Mouse (Mus musculus): ENCODE measurements around the gene Hic1. TPM values are rescaled to one million over a fixed set of nuclear protein-coding genes. Genes with fewer than 3 reads are reported as not detected.
"Not testable (repeated sequence)": the region's sequence is repeated elsewhere in the genome, so short reads cannot be mapped to it uniquely, and the experiment has no call there.

Hic1 gene
- polyA plus RNA-seq, 1 experiment from 2014 or later: 16.2 TPM

GRCm38 (mm10) chr11:75178672-75179208 is 9.4 kb upstream of the Hic1 start, which contains the start of gene Ovca2:
Gene Ovca2, minus strand, starts transcription at chr11:75178835.
- Histone ChIP-seq H3K4me1 (ENCODE audit: insufficient read depth, low read length) (peaks cover 17% of the 10 kb centered on the region), H3K27ac (ENCODE audit: low read length) (peak within 1 kb of the TSS; percentile 77), H3K4me3 (ENCODE audit: low read length) (peak within 1 kb of the TSS; percentile 71), H3K4me2 (replicated peaks; ENCODE audit: low read depth, low read length) (peak within 1 kb of the TSS; percentile 88), H3K9me3 (ENCODE audit: low read length) (no peaks in the 10 kb centered on the region), H3K9ac (replicated peaks; ENCODE audit: low read length) (peak within 1 kb of the TSS; percentile 71), H3K36me3 (ENCODE audit: insufficient read depth, low read length) (peaks cover 33% of the 10 kb centered on the region), H3K27me3 (ENCODE audit: insufficient read depth, low read length) (no peaks in the 10 kb centered on the region)
- WGBS: under 1% methylated on average over 33 of the region's 33 CpGs
- ATAC-seq (ENCODE audit: low FRiP score, low TSS enrichment): peak; percentile 97

DNA sequence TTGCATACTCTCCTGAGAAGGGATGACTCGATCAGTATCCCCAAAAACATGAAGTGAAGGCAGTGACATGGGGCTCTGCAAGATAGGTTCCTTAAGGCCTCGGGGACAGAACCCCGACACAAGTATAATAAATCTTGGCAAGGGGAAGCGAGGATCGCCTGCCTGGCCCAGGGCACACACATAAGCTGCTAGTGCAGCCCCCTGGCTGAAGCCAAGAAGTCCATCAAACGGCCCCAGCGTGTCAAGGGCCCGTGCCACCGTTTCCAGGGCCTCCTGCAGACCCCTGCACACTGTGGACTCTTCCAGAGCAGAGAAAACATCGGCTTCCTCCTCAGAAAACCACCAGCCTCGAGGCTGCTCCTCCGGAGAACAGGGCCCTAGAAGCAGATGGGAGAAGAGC is 8.7 kb upstream of the Hic1 start:
- no peak for ATAC-seq (ENCODE audit: low FRiP score, low TSS enrichment)
- peak overlapping the region; percentile 88 for H3K4me2 ChIP-seq (replicated peaks; ENCODE audit: low read depth, low read length)
- H3K27me3 ChIP-seq (ENCODE audit: insufficient read depth, low read length): 0 out of 2 replicates have a peak, but pooled peaks cover 2% of the 10 kb centered on the region
- H3K9me3 ChIP-seq (ENCODE audit: low read length): no peaks in the 10 kb centered on the region
- peak overlapping the region; percentile 77 for H3K27ac ChIP-seq (ENCODE audit: low read length)
- 39% methylated on average over 12 of the region's 12 CpGs for WGBS
- H3K4me1 ChIP-seq (ENCODE audit: insufficient read depth, low read length): peaks cover 21% of the 10 kb centered on the region
- peak overlapping the region; percentile 71 for H3K4me3 ChIP-seq (ENCODE audit: low read length)
- H3K36me3 ChIP-seq (ENCODE audit: insufficient read depth, low read length): peaks cover 27% of the 10 kb centered on the region
- peak overlapping the region; percentile 71 for H3K9ac ChIP-seq (replicated peaks; ENCODE audit: low read length)

- not testable (repeated sequence) for H3K9me3 ChIP-seq (ENCODE audit: low read length)
- peaks cover 34% of the 10 kb centered on the region for H3K27me3 ChIP-seq (ENCODE audit: insufficient read depth, low read length)
These were observed 5.3 kb upstream of the Hic1 start for GRCm38 (mm10) chr11:75174574-75174973.

GRCm38 (mm10) chr11:75173799-75174165 is 4.5 kb upstream of the Hic1 start:
- Histone ChIP-seq H3K4me1 (ENCODE audit: insufficient read depth, low read length) (peaks cover 48% of the 10 kb centered on the region), H3K27ac (ENCODE audit: low read length) (no peak overlapping the region), H3K27me3 (ENCODE audit: insufficient read depth, low read length) (peaks cover 41% of the 10 kb centered on the region), H3K4me2 (replicated peaks; ENCODE audit: low read depth, low read length) (peak overlapping the region; percentile 91), H3K4me3 (ENCODE audit: low read length) (peak overlapping the region; percentile 68), H3K9ac (replicated peaks; ENCODE audit: low read length) (no peak overlapping the region), H3K9me3 (ENCODE audit: low read length) (no peaks in the 10 kb centered on the region), H3K36me3 (ENCODE audit: insufficient read depth, low read length) (peaks cover 6% of the 10 kb centered on the region; the same call in 1 of the 2 replicates)
- 4% methylated on average over 15 of the region's 15 CpGs for WGBS
- ATAC-seq (ENCODE audit: low FRiP score, low TSS enrichment): no peak

More at GRCm38 (mm10) chr11:75174574-75174973, 5.3 kb upstream of the Hic1 start:
- H3K27ac ChIP-seq (ENCODE audit: low read length); H3K36me3 ChIP-seq (ENCODE audit: insufficient read depth, low read length); H3K9ac ChIP-seq (replicated peaks; ENCODE audit: low read length); H3K4me3 ChIP-seq (ENCODE audit: low read length); H3K4me2 ChIP-seq (replicated peaks; ENCODE audit: low read depth, low read length); ATAC-seq (ENCODE audit: low FRiP score, low TSS enrichment): not testable (repeated sequence)
- H3K4me1 ChIP-seq (ENCODE audit: insufficient read depth, low read length): peaks cover 47% of the 10 kb centered on the region
- WGBS: 62% methylated on average over 6 of the region's 6 CpGs

GRCm38 (mm10) chr11:75173095-75173798 is 3.9 kb upstream of the Hic1 start:
- H3K36me3 ChIP-seq (ENCODE audit: insufficient read depth, low read length): peaks cover 6% of the 10 kb centered on the region; the same call in 1 of the 2 replicates
- WGBS: under 1% methylated on average over 71 of the region's 71 CpGs
- H3K9ac ChIP-seq (replicated peaks; ENCODE audit: low read length): peak overlapping the region; percentile 45; the same call in 1 of the 2 replicates
- ATAC-seq (ENCODE audit: low FRiP score, low TSS enrichment): peak; percentile 72
- no peak overlapping the region for H3K27ac ChIP-seq (ENCODE audit: low read length)
- H3K4me1 ChIP-seq (ENCODE audit: insufficient read depth, low read length): peaks cover 53% of the 10 kb centered on the region
- no peaks in the 10 kb centered on the region for H3K9me3 ChIP-seq (ENCODE audit: low read length)
- H3K4me2 ChIP-seq (replicated peaks; ENCODE audit: low read depth, low read length): peak overlapping the region; percentile 91
- H3K27me3 ChIP-seq (ENCODE audit: insufficient read depth, low read length): peaks cover 46% of the 10 kb centered on the region
- H3K4me3 ChIP-seq (ENCODE audit: low read length): peak overlapping the region; percentile 68

GRCm38 (mm10) chr11:75172151-75173094 is 3.1 kb upstream of the Hic1 start:
- Histone ChIP-seq H3K9me3 (ENCODE audit: low read length) (no peaks in the 10 kb centered on the region), H3K27me3 (ENCODE audit: insufficient read depth, low read length) (peaks cover 48% of the 10 kb centered on the region), H3K27ac (ENCODE audit: low read length) (no peak overlapping the region), H3K4me1 (ENCODE audit: insufficient read depth, low read length) (peaks cover 50% of the 10 kb centered on the region), H3K9ac (replicated peaks; ENCODE audit: low read length) (peak overlapping the region; percentile 45; the same call in 1 of the 2 replicates), H3K4me2 (replicated peaks; ENCODE audit: low read depth, low read length) (peak overlapping the region; percentile 91), H3K4me3 (ENCODE audit: low read length) (peak overlapping the region; percentile 68), H3K36me3 (ENCODE audit: insufficient read depth, low read length) (peaks cover 6% of the 10 kb centered on the region; the same call in 1 of the 2 replicates)
- peak; percentile 1; the same call in 1 of the 2 replicates for ATAC-seq (ENCODE audit: low FRiP score, low TSS enrichment)
- WGBS: 0% methylated on average over 72 of the region's 75 CpGs

GRCm38 (mm10) chr11:75171186-75171865 is 2.0 kb upstream of the Hic1 start:
- H3K36me3 ChIP-seq (ENCODE audit: insufficient read depth, low read length): no peaks in the 10 kb centered on the region
- peaks cover 60% of the 10 kb centered on the region for H3K4me1 ChIP-seq (ENCODE audit: insufficient read depth, low read length)
- WGBS: 9% methylated on average over 16 of the region's 17 CpGs
- H3K9ac ChIP-seq (replicated peaks; ENCODE audit: low read length): no peak overlapping the region
- no peak overlapping the region for H3K27ac ChIP-seq (ENCODE audit: low read length)
- ATAC-seq (ENCODE audit: low FRiP score, low TSS enrichment): no peak
- peak overlapping the region; percentile 68 for H3K4me3 ChIP-seq (ENCODE audit: low read length)
- H3K9me3 ChIP-seq (ENCODE audit: low read length): no peaks in the 10 kb centered on the region
- H3K27me3 ChIP-seq (ENCODE audit: insufficient read depth, low read length): peaks cover 57% of the 10 kb centered on the region
- peak overlapping the region; percentile 91; the same call in 1 of the 2 replicates for H3K4me2 ChIP-seq (replicated peaks; ENCODE audit: low read depth, low read length)

- Histone ChIP-seq H3K36me3 (ENCODE audit: insufficient read depth, low read length) (0 out of 2 replicates have a peak, but pooled peaks cover 5% of the 10 kb centered on the region), H3K4me1 (ENCODE audit: insufficient read depth, low read length) (peaks cover 69% of the 10 kb centered on the region), H3K27me3 (ENCODE audit: insufficient read depth, low read length) (peaks cover 66% of the 10 kb centered on the region), H3K4me2 (replicated peaks; ENCODE audit: low read depth, low read length) (peak overlapping the region; percentile 90), H3K4me3 (ENCODE audit: low read length) (peak overlapping the region; percentile 76), H3K9ac (replicated peaks; ENCODE audit: low read length) (peak overlapping the region; percentile 20; the same call in 1 of the 2 replicates), H3K27ac (ENCODE audit: low read length) (peak overlapping the region; percentile 41; the same call in 1 of the 2 replicates), H3K9me3 (ENCODE audit: low read length) (no peaks in the 10 kb centered on the region)
- under 1% methylated on average over 38 of the region's 38 CpGs for WGBS
- ATAC-seq (ENCODE audit: low FRiP score, low TSS enrichment): peak; percentile 53
These were observed 925 bp upstream of the Hic1 start for GRCm38 (mm10) chr11:75170136-75170751.

Measured in kidney, embryonic 16.5 days (tissue).